Mouse (Mus musculus) hindbrain, embryonic 14.5 days (tissue): ENCODE results near the gene Lyrm7. TPM values are rescaled to one million over a fixed set of nuclear protein-coding genes. Genes with fewer than 3 reads are reported as not detected.
"Not testable (repeated sequence)": the region's sequence is repeated elsewhere in the genome, so short reads cannot be mapped to it uniquely, and the experiment has no call there.

Experiments
- ATAC-seq: fragments of 200-750 bp; cut with Nextera tagmentation; 2 replicates; pipeline ENCODE4 v1.8.0; 2017; ENCODE audit warnings: moderate number of reproducible peaks, mild to moderate bottlenecking, moderate TSS enrichment, moderate library complexity; ENCODE audit not compliant: low FRiP score
- DNase-seq: peaks from one replicate; pipeline ENCODE4 v3.0.0-alpha.2; 2015; ENCODE audit warnings: low spot score
- H3K27ac ChIP-seq: fragments of 300-500 bp; sonication (generic); 2 replicates; pipeline ENCODE4 v1.5.1; 2014; ENCODE audit warnings: mild to moderate bottlenecking, moderate library complexity
- H3K27me3 ChIP-seq: fragments of 300-500 bp; sonication (generic); 2 replicates; pipeline ENCODE4 v1.6.1; 2014; ENCODE audit warnings: mild to moderate bottlenecking, low read length, mixed read lengths; ENCODE audit not compliant: control insufficient read depth, insufficient read depth
- H3K36me3 ChIP-seq: fragments of 300-500 bp; sonication (generic); replicated peaks from 2 replicates; pipeline ENCODE4 v1.6.1; 2014; ENCODE audit not compliant: control insufficient read depth, insufficient read depth
- H3K4me1 ChIP-seq: fragments of 300-500 bp; sonication (generic); replicated peaks from 2 replicates; pipeline ENCODE4 v1.6.1; 2014; ENCODE audit warnings: antibody characterized with exemption, low read length, mixed read lengths; ENCODE audit not compliant: control insufficient read depth, insufficient read depth
- H3K4me2 ChIP-seq: fragments of 300-500 bp; sonication (generic); replicated peaks from 2 replicates; pipeline ENCODE4 v1.6.1; 2014; ENCODE audit warnings: mild to moderate bottlenecking, moderate library complexity
- H3K4me3 ChIP-seq: fragments of 300-500 bp; sonication (generic); replicated peaks from 2 replicates; pipeline ENCODE4 v1.5.1; 2014; ENCODE audit warnings: mild to moderate bottlenecking, low read length
- H3K9ac ChIP-seq: fragments of 300-500 bp; sonication (generic); 2 replicates; pipeline ENCODE4 v1.6.1; 2014
- H3K9me3 ChIP-seq: fragments of 300-500 bp; sonication (generic); 2 replicates; pipeline ENCODE4 v1.6.1; 2016; ENCODE audit warnings: low read length; ENCODE audit not compliant: control insufficient read depth
- WGBS: fragments of 180-500 bp; shearing (Covaris S2); extraction: QIAGEN DNeasy Blood & Tissue Kit; methylation state at CpG from one replicate; pipeline ENCODE4 v1.1.7; 2014; 5-methylcytosine and 5-hydroxymethylcytosine counted together
- polyA plus RNA-seq: library from polyadenylated mRNA; unstranded; fragments of >200 nt; fragmentation: Nextera tagmentation; extraction: Ambion mirVana; gene quantifications from 2 replicates; pipeline ENCODE4 v1.2.1, GENCODE M21; 2014

Gene Lyrm7
- polyA plus RNA-seq, 1 experiment from 2014 or later, result 11.8 TPM

GRCm38 (mm10) chr11:54859322-54860165 is 1.2 kb downstream of the Lyrm7 start:
- peak; percentile 38 for DNase-seq
- H3K9me3 ChIP-seq, result no peaks in the 10 kb centered on the region
- H3K9ac ChIP-seq, result peak overlapping the region; percentile 68
- H3K4me3 ChIP-seq, result peak overlapping the region; percentile 53
- peaks cover 9% of the 10 kb centered on the region; the same call in 1 of the 2 replicates for H3K4me1 ChIP-seq
- 30% methylated on average over 11 of the region's 11 CpGs for WGBS
- no peaks in the 10 kb centered on the region for H3K27me3 ChIP-seq
- peak overlapping the region; percentile 76 for H3K27ac ChIP-seq
- H3K36me3 ChIP-seq, result no peaks in the 10 kb centered on the region
- H3K4me2 ChIP-seq, result peak overlapping the region; percentile 74
- no peak for ATAC-seq

- DNase-seq, H3K27ac ChIP-seq, H3K4me3 ChIP-seq, ATAC-seq, H3K9me3 ChIP-seq, H3K4me1 ChIP-seq, H3K27me3 ChIP-seq, H3K4me2 ChIP-seq, H3K36me3 ChIP-seq, H3K9ac ChIP-seq: not testable (repeated sequence)
- 97% methylated on average over 11 of the region's 12 CpGs for WGBS
Observed at GRCm38 (mm10) chr11:54858880-54859279, 1.8 kb downstream of the Lyrm7 start.

- ATAC-seq (no peak), DNase-seq (no peak)
- no peak overlapping the region for H3K9ac ChIP-seq
- H3K36me3 ChIP-seq, result no peaks in the 10 kb centered on the region
- H3K27me3 ChIP-seq, result no peaks in the 10 kb centered on the region
- H3K9me3 ChIP-seq, result no peaks in the 10 kb centered on the region
- WGBS, result 94% methylated on average over 12 of the region's 12 CpGs
- H3K4me3 ChIP-seq, result no peak overlapping the region
- no peak overlapping the region for H3K27ac ChIP-seq
- H3K4me1 ChIP-seq, result no peaks in the 10 kb centered on the region
- H3K4me2 ChIP-seq, result no peak overlapping the region
Observed at GRCm38 (mm10) chr11:54851656-54852055, 9.1 kb downstream of the Lyrm7 start.

GRCm38 (mm10) chr11:54849961-54850758 is 10.6 kb downstream of the Lyrm7 start:
- no peak overlapping the region for H3K27ac ChIP-seq
- 86% methylated on average over 10 of the region's 10 CpGs for WGBS
- no peaks in the 10 kb centered on the region for H3K9me3 ChIP-seq
- no peak for DNase-seq
- H3K27me3 ChIP-seq, result no peaks in the 10 kb centered on the region
- H3K36me3 ChIP-seq, result no peaks in the 10 kb centered on the region
- no peak overlapping the region for H3K4me2 ChIP-seq
- H3K4me1 ChIP-seq, result peaks cover 5% of the 10 kb centered on the region; the same call in 1 of the 2 replicates
- H3K4me3 ChIP-seq, result no peak overlapping the region
- no peak for ATAC-seq
- no peak overlapping the region for H3K9ac ChIP-seq

GRCm38 (mm10) chr11:54845470-54846442 is 15.0 kb downstream of the Lyrm7 start:
- Histone ChIP-seq H3K4me2 (no peak overlapping the region), H3K4me1 (peaks cover 5% of the 10 kb centered on the region; the same call in 1 of the 2 replicates), H3K9ac (no peak overlapping the region; the same call in 1 of the 2 replicates), H3K27me3 (no peaks in the 10 kb centered on the region), H3K36me3 (no peaks in the 10 kb centered on the region), H3K9me3 (no peaks in the 10 kb centered on the region), H3K27ac (0 out of 2 replicates have a peak overlapping the region, but pooled peaks have one; percentile 12), H3K4me3 (no peak overlapping the region)
- DNase-seq (peak; percentile 33), ATAC-seq (peak; percentile 34; the same call in 1 of the 2 replicates)
- 10% methylated on average over 8 of the region's 8 CpGs for WGBS

GRCm38 (mm10) chr11:54844959-54845358 is 15.8 kb downstream of the Lyrm7 start:
- Histone ChIP-seq H3K4me1 (peaks cover 5% of the 10 kb centered on the region; the same call in 1 of the 2 replicates), H3K27ac (no peak overlapping the region), H3K9ac (no peak overlapping the region), H3K27me3 (no peaks in the 10 kb centered on the region), H3K9me3 (no peaks in the 10 kb centered on the region), H3K4me3 (no peak overlapping the region), H3K36me3 (no peaks in the 10 kb centered on the region), H3K4me2 (no peak overlapping the region)
- ATAC-seq, result no peak
- DNase-seq, result no peak
- 83% methylated on average over 5 of the region's 5 CpGs for WGBS

GRCm38 (mm10) chr11:54844424-54844823 is 16.3 kb downstream of the Lyrm7 start:
- H3K4me2 ChIP-seq, result no peak overlapping the region
- H3K4me1 ChIP-seq, result peaks cover 5% of the 10 kb centered on the region; the same call in 1 of the 2 replicates
- no peak for DNase-seq
- no peak overlapping the region for H3K4me3 ChIP-seq
- H3K27me3 ChIP-seq, result no peaks in the 10 kb centered on the region
- H3K27ac ChIP-seq, result no peak overlapping the region
- WGBS, result 44% methylated on average over 9 of the region's 9 CpGs
- H3K9me3 ChIP-seq, result no peaks in the 10 kb centered on the region
- H3K9ac ChIP-seq, result no peak overlapping the region
- ATAC-seq, result no peak
- H3K36me3 ChIP-seq, result no peaks in the 10 kb centered on the region

- Histone ChIP-seq H3K27me3 (no peaks in the 10 kb centered on the region), H3K9ac (no peak overlapping the region), H3K9me3 (no peaks in the 10 kb centered on the region), H3K27ac (no peak overlapping the region), H3K4me2 (no peak overlapping the region), H3K4me3 (no peak overlapping the region), H3K4me1 (peaks cover 3% of the 10 kb centered on the region; the same call in 1 of the 2 replicates), H3K36me3 (no peaks in the 10 kb centered on the region)
- DNase-seq (no peak), ATAC-seq (no peak)
- WGBS, result 89% methylated on average over 11 of the region's 11 CpGs
Observed at GRCm38 (mm10) chr11:54840891-54841290, 19.8 kb downstream of the Lyrm7 start.
